Mouse (Mus musculus) retina, postnatal 1 day (tissue): ENCODE measurements around the gene Susd6.
"Not testable (repeated sequence)": the region's sequence is repeated elsewhere in the genome, so short reads cannot be mapped to it uniquely, and the experiment has no call there.

ENCODE experiments used
- DNase-seq: peaks from one replicate; pipeline ENCODE4 v3.0.0-alpha.2; 2012

The Susd6 gene

DNA sequence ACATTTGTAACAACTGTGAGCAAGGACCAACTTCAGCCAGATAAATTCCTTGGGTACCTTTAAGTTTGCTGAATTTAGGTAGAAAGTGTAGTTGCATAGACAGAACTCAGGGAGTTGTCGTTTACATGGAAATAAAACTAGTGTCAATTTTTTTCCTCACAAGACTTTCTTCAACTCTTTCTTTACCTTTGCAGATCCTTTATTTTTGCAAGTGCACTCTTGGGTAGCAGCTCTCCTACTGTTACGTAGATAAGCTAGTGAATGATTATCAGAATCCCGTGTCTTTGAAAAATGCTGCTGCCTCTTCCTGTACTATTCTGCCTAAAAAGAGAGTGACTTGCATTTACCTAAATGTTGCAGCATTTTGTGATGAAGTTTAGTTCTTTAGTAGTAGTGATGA, 24.2 kb downstream of the Susd6 start:
- DNase-seq: no peak

DNA sequence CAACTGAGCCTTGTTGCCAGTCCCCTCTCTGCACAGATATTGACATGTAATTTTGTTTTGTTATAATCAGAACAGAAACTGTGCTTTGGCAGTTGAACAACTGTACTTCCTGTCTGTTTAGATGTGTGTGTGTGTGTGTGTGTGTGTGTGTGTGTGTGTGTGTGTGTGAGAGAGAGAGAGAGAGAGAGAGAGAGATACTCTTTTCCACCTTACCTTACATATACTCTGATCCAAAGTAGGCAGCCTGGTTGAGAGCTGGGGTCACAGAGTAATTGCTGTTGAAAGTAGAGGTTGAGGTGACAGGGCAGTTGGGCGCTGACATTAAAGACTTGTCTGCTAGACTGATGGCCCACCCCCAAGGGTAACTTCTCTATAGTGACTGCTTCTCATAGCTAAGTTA, 25.0 kb downstream of the Susd6 start:
- DNase-seq: no peak

DNA sequence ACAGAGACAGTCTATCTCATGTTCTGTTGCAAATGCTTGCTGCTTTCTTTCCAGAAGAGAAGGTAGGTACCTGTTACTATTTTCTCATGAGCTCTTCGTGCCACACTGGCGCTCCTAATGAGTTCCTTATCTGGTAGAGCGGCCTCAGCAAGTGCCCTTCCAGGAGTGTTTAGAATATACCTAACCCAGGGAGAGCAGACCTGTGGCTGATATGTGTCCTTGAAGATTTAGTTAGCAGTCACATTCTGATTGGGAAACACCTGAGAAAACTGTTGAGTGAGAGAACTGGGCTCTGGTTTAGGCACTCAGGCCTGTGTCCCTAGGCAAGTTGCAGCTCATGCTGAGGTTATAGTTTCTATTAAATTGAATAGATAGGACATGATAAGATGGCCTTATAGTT, 25.6 kb downstream of the Susd6 start:
- no peak for DNase-seq

DNA sequence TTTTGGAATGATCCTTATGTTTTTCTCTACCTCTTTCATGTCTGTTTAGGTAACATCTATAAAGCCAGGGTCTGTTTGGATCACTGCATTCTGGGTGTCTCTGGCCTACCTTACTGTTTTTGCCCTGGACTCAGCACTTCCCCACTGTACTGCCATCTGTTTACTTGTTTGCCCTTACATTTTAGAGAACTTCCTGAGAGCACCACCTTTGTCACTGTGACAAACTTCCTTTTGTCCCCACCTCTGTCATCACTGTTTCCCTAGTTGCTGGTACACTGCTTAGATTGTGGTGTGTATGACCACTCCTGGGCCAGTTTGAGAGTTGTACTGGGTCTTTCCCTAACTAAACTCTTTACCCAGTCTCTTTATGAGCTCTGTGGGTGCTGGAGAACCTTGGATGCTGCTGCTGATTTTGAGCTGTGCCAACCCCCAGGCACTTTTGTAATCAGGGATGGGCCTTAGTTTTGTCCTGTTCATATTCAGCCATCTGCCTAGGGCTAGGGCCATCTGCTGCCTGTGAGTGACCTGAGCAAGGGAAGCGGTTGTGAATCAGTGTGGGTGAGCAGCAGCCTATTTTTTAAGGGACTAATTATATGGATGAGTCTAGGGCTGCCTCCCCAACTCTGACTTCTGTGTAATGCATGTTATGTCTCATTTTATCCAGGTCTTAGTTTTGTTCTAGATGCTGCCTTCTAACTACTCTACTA, 26.2 kb downstream of the Susd6 start:
- DNase-seq: peak; percentile 71

DNA sequence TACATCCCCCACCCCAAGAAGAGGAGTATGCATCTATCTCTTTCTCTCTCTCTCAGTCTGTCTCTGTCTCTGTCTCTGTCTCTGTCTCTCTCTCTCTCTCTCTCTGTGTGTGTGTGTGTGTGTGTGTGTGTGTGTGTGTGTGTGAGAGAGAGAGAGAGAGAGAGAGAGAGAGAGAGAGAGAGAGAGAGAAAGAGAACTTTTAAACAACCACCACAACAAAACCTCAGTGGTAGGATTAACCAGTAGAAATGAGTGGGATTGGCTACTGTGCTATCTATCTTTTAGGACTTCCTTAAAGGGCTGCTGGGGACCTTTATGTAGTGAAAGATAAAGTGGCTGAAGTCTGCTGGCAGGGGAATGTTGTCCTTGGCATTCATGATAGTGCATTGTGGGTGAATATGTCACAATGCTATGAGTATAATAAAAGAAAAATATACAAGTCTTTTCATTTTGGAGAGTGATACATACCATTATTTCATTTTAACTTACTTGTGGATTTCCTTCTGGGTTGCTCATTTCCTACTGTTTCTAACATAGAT, 27.5 kb downstream of the Susd6 start:
- no peak for DNase-seq

DNA sequence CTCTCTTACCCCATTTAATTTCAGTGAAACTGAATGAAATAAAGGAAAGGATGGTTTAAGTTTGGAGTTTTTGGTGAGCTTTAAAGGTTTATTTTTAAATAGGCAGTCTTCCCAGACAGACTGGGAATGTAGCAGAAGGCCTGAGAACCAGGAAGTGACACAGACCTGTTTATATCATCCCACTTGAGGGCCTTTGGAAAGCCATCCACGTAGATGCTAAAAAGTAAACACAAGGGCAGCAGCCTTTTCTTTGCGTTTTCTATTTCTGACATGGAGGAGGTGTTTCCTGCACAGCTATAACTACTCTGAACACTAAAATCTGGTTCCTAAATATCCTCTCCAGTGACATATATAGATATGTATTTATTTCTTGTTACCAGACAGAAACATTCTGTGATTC, 28.7 kb downstream of the Susd6 start:
- not testable (repeated sequence) for DNase-seq

DNA sequence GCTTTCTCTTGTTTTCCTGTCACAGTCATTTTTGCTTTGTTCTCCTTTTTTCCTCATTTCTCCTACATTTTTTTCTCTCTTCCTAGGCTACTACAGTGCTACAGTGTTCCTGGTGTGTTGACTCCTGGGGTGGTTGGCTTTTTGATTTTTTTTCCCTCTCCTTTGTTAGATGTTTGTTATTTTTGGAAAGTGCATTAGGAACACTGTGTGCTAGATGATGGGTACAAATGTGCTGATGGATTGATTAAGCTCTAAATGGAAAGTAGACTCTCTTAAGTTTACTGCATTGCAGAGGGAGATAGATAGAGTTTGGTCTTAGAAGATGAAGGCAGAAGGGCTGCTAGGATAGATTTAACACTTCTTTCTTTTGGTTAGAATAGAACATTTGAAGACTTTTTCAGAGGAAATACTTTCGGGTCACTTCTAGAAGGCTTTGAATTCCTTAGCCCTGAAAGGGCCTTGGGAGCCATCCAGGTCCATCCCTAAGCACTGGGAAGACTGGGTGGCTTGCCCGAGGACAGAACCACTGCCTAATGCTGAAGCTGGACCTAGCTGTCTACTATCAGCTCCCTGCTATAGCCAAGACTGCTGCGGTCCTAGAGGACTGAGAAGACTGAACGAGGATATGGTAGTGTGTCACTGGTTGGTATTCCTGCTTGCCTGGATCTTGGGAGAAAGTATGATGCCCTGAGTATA, 31.1 kb downstream of the Susd6 start:
- no peak for DNase-seq

DNA sequence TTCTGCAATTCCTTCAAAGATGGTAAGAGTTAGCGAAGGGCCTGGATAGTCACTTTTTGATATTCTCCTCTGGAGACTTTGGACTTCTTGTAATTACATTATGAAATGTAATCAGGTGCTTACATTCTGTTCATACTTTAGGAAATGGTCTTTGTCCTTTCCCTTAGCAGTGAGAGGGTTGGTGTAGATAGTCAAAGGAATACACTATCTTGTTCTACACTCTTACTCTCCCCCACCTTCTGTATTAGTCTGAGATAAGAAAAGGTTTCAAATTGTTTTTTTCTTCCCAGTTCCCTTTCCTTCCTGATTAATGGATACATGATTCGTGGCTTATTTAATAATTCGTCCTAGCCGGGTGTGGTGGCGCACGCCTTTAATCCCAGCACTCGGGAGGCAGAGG, 32.2 kb downstream of the Susd6 start:
- DNase-seq: no peak

DNA sequence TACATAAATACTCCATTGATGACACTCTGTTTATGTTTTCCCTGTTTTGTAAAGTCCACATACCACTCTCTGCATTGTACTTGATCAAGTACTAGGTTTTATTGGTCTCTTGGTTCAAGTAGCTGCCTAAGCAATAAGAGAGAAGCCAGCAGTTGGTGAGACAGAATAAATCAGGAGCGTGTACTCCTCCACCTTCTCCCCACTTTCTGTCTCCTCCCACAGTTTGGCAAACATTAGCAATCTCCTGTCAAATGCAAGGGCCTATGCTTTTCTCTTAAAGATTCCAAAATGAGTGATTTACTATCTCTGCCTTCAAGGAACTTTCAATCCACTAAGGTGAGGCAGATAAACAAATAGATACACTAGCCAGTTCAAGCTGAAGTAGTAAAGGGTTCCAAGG, 33.9 kb downstream of the Susd6 start:
- no peak for DNase-seq

DNA sequence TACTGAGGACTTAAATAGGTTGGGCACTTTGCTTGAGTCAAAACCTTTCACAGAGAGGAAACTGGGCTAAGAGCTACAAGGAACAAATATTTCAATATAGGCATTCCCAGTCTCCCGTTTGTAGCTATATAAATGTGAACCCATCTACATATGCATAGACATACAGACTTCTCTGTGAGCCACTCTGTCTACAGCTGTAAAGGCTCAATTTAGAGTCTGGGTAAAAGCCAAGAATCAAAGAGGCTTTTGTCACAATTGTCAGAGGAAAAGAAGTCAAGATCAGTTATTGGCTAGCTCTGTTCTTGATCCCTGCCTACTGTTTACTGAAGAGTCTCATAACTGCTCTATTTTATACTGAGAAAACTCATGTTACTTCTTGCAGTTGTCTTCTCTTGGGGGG, 36.1 kb downstream of the Susd6 start:
- no peak for DNase-seq

DNA sequence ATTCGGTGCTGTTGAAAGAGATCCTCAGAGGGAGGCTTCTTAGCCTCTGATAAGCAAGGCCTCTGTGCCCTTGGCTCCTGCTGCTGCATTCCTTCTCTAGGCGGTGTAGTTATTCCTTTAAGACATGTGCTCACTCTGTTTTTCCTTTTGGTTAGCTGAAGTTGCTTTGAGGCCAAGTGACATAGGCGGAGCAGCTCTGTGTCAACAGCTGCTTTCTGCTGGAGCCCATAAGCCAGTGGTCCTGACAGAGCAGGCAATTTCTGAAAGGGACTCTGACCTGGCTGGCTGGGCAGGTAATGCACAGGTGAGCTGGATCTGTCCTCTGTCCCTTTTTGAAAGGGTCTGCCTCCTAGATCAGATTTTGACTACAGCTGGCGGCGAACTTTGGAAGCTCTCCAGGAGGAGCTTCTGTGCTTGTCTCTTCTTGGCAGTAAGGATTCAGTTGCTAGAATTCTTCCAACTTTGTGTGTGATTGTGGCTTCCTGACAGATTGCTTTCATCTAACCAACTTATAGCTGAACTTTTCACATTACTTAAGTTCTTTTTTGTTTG, 37.2 kb downstream of the Susd6 start:
- no peak for DNase-seq

DNA sequence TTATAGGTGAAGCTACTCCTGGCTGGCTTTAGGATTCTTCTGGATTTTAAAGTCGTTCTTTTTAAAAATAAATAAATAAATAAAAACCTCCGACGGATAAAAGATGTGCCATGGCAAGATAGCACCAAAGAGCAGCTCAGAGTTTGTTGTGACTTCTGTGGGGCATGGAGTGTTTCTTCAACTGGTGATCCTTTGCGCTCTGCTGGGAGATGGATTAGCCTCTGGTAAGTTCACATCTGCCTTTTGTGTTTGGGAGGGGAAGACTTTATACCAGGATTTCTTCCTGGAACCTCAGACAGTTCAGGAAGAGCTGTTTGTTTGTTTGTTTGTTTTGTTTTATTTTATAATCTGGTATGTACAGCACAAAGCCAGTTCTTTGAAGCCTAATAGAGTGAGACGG, 37.7 kb downstream of the Susd6 start:
- DNase-seq: no peak

DNA sequence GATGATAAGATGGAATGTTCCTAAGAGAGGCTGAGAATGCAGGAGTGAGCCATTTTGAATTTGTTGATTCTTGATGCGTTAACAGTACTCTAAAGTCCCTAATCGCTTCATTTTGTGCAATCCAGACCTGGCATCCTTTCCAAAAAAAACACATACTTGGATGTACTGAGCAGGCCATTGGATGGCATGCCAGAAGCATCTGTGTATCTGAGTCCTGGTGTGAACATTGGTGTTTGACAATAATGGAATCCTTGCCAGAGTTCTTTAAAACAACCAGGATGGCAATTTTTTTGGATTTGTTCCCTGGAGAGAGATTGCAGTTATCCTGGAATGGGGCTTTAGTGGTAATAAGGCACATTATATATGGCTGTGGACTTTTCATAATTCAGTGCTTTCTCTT, 38.6 kb downstream of the Susd6 start:
- no peak for DNase-seq

DNA sequence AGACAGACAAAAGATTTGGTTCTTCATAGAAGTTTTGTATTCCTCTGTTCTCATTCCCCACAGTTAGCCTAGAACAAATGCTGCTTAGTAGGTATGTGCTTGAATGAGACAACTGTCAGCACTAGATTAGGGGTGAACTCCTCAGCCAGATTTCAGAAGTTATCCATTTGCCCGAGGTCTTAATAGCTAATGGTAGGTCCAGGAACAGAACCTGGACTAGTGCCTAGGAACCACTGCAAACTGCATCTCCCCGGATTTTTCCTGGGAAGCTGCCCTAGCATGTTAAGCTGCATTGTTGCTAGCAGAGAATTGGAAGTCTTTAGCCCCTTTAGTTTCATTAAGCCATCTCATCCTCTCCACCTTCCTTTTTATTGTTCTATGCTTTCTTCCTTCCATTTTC, 39.9 kb downstream of the Susd6 start:
- DNase-seq: no peak

DNA sequence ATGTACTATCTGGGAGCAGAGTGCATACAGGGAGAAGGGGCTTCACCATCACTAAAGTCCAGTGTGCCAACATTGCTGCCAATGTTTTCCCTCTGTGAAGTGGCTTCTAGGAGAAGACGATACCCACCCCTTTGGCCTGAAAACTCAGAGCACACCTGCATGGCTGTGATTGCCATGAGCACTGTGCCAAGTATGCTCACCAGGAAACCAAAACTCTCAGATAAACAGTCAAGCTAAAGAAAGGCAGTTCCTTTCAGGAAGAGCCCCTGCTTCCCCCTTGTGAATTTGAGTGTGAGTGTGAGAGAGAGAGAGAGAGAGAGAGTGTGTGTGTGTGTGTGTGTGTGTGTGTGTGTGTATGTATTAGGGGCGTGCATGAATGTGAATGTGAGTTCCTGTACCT, 40.5 kb downstream of the Susd6 start:
- DNase-seq: no peak

DNA sequence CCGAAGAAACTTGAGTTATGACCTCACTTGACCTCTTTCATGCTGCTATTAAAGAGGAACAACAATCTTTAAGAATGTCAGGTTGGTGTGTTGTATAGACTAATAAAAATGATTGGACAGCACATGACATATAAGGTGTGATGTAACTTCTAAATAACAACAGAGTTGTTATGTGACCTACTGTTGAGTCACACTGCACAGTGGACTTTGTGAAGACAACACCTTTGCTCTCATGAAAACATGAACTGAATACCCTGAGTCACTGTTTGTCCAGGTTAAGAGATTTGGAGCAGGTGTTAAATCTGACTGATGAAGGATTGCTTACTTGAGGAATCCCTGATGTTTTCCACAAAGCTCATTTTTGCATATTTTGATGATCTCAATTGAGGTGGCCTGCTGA, 42.0 kb downstream of the Susd6 start:
- DNase-seq: no peak

DNA sequence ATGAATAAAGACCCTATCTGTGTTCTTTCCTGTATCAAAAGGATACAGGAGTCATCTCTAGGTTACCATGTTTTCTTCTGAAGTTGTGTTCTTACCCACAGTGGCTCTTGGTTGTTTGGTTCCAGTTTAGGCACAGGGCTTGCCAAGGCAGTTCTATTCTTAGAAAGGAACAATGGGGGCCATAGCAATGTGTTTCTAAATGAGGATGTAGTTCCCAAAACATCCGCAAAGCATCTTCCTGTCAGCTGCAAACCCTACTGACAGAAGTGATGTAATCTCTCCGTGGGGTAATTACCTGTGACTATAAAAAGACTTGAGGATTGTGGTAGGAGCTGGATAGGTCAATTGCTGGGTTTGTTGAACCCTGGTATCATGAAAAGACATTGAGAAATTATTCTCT, 43.2 kb downstream of the Susd6 start:
- no peak for DNase-seq

DNA sequence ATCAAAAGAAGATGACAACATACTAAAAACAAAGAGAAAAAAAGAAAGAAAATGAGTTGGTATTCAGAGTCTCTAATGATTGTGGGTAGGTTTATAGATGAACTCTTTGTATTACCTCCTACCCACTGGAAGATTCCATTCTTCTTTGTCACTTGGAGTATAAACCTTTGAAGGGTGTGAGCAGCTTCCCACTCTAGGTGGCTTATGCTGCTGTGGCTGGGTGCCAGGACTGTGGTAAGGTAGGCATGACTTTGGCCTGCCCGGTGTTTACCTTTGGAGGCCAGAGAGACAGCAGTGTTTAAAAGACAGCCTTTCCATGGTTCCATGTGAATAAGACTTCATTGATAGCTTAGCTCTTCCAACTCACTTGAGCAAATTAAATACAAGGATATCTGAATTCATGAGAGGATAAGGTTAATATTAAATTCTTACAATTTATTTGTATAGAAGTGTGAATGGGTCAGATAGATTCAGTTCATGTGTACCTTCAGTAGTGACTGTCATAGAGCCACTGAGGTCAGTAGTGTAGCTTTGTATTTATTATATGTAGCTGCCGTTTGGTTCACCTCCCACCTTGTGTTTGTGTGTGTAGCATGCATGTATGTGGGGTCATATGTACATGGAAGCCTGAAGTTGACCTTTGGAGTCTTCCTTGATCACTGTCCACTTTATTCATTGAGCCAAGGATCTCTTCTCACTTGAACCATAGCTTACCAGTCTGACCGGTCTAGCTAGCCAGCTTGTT, 44.0 kb downstream of the Susd6 start:
- DNase-seq: no peak

DNA sequence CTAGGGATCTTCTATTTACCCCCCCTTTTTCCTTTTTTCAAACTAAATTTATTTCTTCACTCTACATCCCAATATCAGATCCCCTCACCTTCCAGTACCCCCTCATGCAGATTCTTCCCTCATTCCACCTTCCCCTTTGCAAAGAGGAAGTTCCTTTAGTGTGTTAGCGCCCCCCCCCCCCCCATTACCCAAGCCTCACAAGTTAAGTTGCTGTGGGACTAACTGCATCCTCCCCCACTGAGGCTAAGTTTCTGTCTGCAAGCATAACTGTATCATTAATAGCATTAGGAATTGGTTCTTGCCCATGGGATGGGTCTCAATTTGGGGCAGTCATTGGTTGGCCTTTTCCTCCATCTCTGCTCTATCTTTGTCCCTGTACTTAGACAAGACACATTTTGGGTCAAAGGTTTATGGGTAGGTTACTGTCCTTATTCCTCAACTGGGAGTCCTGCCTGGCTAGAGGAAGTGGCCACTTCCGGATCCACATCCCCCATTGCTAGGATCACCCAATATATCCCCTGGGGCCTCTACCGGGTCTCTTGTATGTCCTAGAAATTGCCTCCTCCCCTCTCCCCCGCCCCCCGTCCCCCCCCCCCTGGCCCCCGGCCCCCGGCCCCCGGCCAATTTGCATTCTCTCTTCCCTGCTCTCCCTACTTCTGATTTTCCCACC, 44.7 kb downstream of the Susd6 start:
- no peak for DNase-seq

DNA sequence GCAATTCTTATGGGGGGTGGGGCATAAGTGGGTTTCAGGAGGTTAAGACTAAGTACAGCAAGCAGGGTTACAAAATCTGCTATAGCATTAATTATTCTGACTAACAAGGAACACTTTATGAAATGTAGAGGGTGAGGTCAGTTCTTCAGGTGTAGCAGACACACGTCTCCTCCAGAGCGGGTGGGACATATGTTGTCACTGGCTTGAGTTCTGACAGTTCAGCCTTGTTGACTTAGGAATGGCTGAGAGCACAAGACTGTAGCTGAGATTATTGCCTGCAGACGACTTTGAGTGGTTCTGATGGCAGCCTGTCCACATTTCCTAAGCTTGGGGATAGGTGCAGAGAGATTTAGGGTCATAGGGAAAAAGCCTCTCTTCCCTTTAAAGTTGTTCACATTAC, 47.3 kb downstream of the Susd6 start:
- no peak for DNase-seq

DNA sequence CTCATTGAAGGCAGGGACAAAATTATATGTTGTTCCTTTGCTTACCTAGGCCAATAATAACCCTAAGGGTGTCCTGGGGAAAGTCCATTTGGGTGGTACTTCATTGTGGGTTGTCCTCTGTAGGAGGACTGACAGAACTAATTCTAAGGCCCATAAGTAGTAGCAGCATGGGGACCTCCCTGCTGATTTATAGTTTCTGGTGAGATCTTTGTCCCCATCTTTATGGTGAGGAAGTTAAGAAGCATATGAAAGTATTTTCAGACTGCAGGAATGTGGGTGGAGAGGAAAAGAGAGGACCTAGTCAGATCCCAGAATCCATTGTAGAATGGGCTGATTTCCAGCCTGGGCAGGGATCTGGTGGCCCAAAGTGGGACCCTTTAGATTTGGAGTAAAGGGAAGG, 48.0 kb downstream of the Susd6 start:
- no peak for DNase-seq

DNA sequence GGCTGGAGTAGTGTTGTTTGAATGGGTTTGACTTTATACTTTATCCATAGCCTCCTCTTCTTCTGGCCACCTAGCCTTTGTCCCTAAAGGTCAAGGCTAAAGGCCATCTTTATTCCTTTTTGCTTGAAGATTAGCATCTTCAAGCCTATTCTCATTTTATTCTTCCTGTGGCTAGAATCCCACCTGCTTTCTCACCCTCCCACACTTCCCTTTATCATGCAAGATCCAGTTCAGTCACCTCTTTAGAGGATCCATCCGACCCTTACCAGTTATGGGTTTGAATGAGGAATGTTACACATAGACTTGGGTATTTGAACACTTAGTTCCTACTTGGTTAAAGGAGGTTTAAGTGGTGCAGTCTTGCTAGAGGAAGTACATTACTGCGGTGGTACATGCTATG, 48.5 kb downstream of the Susd6 start:
- no peak for DNase-seq

DNA sequence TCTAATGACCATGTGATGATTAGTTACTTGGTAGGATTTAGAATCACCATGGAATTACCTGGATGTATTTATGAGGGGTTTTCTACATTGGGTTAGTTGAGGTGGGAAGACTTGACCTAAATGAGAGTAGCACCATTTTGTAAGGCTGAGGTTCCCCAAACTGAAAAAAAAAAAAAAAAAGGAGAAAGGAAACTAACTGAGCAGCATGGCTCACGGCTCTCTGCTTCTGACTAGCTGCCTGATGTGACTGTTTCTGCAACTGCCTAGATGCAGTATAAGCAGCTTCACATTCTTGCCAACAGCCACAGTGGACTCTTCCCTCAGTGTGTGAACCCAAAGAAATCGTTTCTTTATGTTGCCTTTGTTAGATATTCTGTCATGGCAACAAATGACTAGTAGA, 49.3 kb downstream of the Susd6 start:
- no peak for DNase-seq
